ENCODE assay signal across 30 mouse cellular contexts in the genomic region with DNA sequence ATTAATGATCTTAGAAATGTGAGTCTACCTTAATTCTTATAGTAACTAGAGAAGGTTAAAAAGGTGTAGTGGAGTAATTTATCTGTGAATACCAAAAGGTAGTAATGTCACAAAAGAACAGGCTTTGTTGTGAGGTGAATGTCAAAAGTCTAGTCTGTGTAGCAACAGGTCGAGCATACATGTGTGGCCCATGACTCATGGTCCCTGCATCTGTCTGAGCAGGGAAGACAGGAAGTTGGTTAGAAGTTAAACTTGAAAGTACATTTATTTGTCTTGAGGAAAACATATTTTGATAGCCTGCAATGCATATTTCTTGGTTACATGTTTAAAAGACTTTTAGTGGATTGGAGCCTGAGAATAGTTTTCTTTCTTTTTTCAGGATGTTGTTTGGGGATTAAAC. TPM values are rescaled to one million over a fixed set of nuclear protein-coding genes. Genes with fewer than 3 reads are reported as not detected.
A peak's percentile ranks its signal among the peaks of the same experiment; 100 is the strongest.
DNase-seq lines count a peak whose midpoint lies in the region; ATAC-seq and TF ChIP-seq lines count a peak whose summit lies in the region.
"Had no signal": no experiment of that assay in that cellular context is flagged by ENCODE, and none has a peak within 500 bp of the region (broad histone marks: within the 10 kb centered on the region; RNA-seq: fewer than 3 reads in every experiment).

No protein-coding gene starts in this region.

- H3K9me3 ChIP-seq in stomach, embryonic 16.5 days (replicated peaks; ENCODE audit: control insufficient read depth, low read length): no peaks in the 10 kb centered on the region
- H3K9me3 ChIP-seq in stomach, postnatal 0 days (ENCODE audit: control insufficient read depth, low read length): no peaks in the 10 kb centered on the region
- H3K9me3 ChIP-seq: heart, embryonic 10.5 days; heart, embryonic 15.5 days; hindbrain, embryonic 13.5 days; limb, embryonic 13.5 days; midbrain, embryonic 15.5 days; neural tube, embryonic 15.5 days had no signal

- no peak overlapping the region for H3K4me2 ChIP-seq in stomach, embryonic 16.5 days (ENCODE audit: low read depth, low read length)
- H3K4me2 ChIP-seq in stomach, postnatal 0 days (replicated peaks; ENCODE audit: low read depth): no peak overlapping the region
- H3K4me2 ChIP-seq: heart, embryonic 15.5 days; hindbrain, embryonic 13.5 days; limb, embryonic 13.5 days; midbrain, embryonic 15.5 days; neural tube, embryonic 15.5 days had no signal

- intact Hi-C loops in heart, postnatal 36 days (cut with DNase I): no loop called here

- no peaks in the 10 kb centered on the region for H3K4me1 ChIP-seq in stomach, embryonic 16.5 days (ENCODE audit: control insufficient read depth, insufficient read depth, low read length)
- H3K4me1 ChIP-seq in stomach, postnatal 0 days (replicated peaks; ENCODE audit: control insufficient read depth, insufficient read depth): no peaks in the 10 kb centered on the region
- H3K4me1 ChIP-seq in embryonic fibroblast, embryonic 13.5 days (ENCODE audit: control insufficient read depth, insufficient read depth, low read length): peaks cover 17% of the 10 kb centered on the region
- H3K4me1 ChIP-seq: heart, embryonic 10.5 days; heart, embryonic 15.5 days; hindbrain, embryonic 13.5 days; limb, embryonic 13.5 days; midbrain, embryonic 15.5 days; neural tube, embryonic 15.5 days had no signal

- H3K9ac ChIP-seq in stomach, embryonic 16.5 days (ENCODE audit: low read length): no peak overlapping the region
- no peak overlapping the region for H3K9ac ChIP-seq in stomach, postnatal 0 days (ENCODE audit: low read length)
- H3K9ac ChIP-seq: heart, embryonic 15.5 days; hindbrain, embryonic 13.5 days; limb, embryonic 13.5 days; midbrain, embryonic 15.5 days; neural tube, embryonic 15.5 days had no signal

- WGBS in stomach, embryonic 16.5 days: 78% methylated on average over 1 of the region's 1 CpGs
- WGBS in stomach, postnatal 0 days: 74% methylated on average over 1 of the region's 1 CpGs

- ATAC-seq in stomach, embryonic 16.5 days (ENCODE audit: insufficient read depth, low FRiP score): no peak
- ATAC-seq in stomach, postnatal 0 days (ENCODE audit: low FRiP score, low TSS enrichment): no peak
- ATAC-seq: forebrain, embryonic 14.5 days; midbrain, embryonic 15.5 days had no signal

- no peak overlapping the region for H3K4me3 ChIP-seq in stomach, embryonic 16.5 days (replicated peaks; ENCODE audit: low read length)
- no peak overlapping the region for H3K4me3 ChIP-seq in stomach, postnatal 0 days (ENCODE audit: low read depth, low read length)
- no peak overlapping the region for H3K4me3 ChIP-seq in embryonic fibroblast, embryonic 13.5 days (ENCODE audit: insufficient read depth, low read length)
- H3K4me3 ChIP-seq: heart, embryonic 10.5 days; heart, embryonic 15.5 days; hindbrain, embryonic 13.5 days; left cerebral cortex, adult 2 months; limb, embryonic 13.5 days; midbrain, embryonic 15.5 days; neural tube, embryonic 15.5 days had no signal

- no peak for TF ChIP-seq POLR2A in embryonic fibroblast, embryonic 13.5 days (IDR thresholded peaks at IDR 0.05; ENCODE audit: low read depth, low read length)

- no peak for TF ChIP-seq EP300 in stomach, postnatal 0 days (optimal IDR thresholded peaks at IDR 0.05)

- no peaks in the 10 kb centered on the region for H3K27me3 ChIP-seq in stomach, embryonic 16.5 days (ENCODE audit: control insufficient read depth, insufficient read depth, low read length)
- H3K27me3 ChIP-seq in stomach, postnatal 0 days (ENCODE audit: control insufficient read depth, insufficient read depth, low read length): no peaks in the 10 kb centered on the region
- H3K27me3 ChIP-seq: heart, embryonic 15.5 days; hindbrain, embryonic 13.5 days; limb, embryonic 13.5 days; midbrain, embryonic 15.5 days; neural tube, embryonic 15.5 days had no signal

- H3K36me3 ChIP-seq in stomach, embryonic 16.5 days (ENCODE audit: control insufficient read depth, insufficient read depth, low read length): peaks cover 9% of the 10 kb centered on the region; the same call in 1 of the 2 replicates
- H3K36me3 ChIP-seq in stomach, postnatal 0 days (ENCODE audit: control insufficient read depth, insufficient read depth, low read length): peaks cover 9% of the 10 kb centered on the region

- no peak for DNase-seq in stomach, postnatal 0 days (ENCODE audit: low spot score)
- peak; percentile 21 for DNase-seq in CD4-positive helper T cell, adult 2 months (ENCODE audit: low read depth, low spot score)
- DNase-seq in heart, postnatal 36 days: no peak
- no peak for DNase-seq in kidney, postnatal 25 days
- DNase-seq in ovary, postnatal 36 days (ENCODE audit: low spot score): no peak
- DNase-seq: adrenal gland, adult 8-10 months; cerebellum, adult 2 months; cerebellum, postnatal 25 days; gastrocnemius, postnatal 14 days; heart, postnatal 4 days; kidney, adult 11 months; kidney, postnatal 14 days; lung, adult 2 months; lung, postnatal 10 days; right cerebral cortex, postnatal 25 days; spleen, adult 18-20 months; thymus, adult 2 months; thymus, postnatal 36 days had no signal

- H3K27ac ChIP-seq in stomach, embryonic 16.5 days (ENCODE audit: low read length): peak overlapping the region; percentile 64; the same call in 1 of the 2 replicates
- no peak overlapping the region for H3K27ac ChIP-seq in stomach, postnatal 0 days (replicated peaks)
- H3K27ac ChIP-seq in embryonic fibroblast, embryonic 13.5 days (ENCODE audit: insufficient read depth, low read length): peak overlapping the region; percentile 70; the same call in 1 of the 2 replicates
- H3K27ac ChIP-seq: heart, embryonic 10.5 days; heart, embryonic 15.5 days; hindbrain, embryonic 13.5 days; left cerebral cortex, adult 2 months; limb, embryonic 13.5 days; macrophage; midbrain, embryonic 15.5 days; neural tube, embryonic 15.5 days had no signal

- no peak for TF ChIP-seq CTCF in stomach, postnatal 0 days (IDR thresholded peaks at IDR 0.05; ENCODE audit: low read depth)
- TF ChIP-seq CTCF in embryonic fibroblast, embryonic 13.5 days (IDR thresholded peaks at IDR 0.05; ENCODE audit: borderline replicate concordance, insufficient read depth, low read length): no peak

RNA-seq across cellular contexts. Expression of gene Scly, which starts 19.0 kb away (rescaled TPM):
- polyA plus RNA-seq in stomach, embryonic 16.5 days (2015; fragmentation: Nextera tagmentation; extraction: Ambion mirVana): 18.1 and 18.2 TPM in 2 replicates
- polyA plus RNA-seq in stomach, postnatal 0 days (2015; fragmentation: Nextera tagmentation; extraction: Ambion mirVana): 8.2 and 8.9 TPM in 2 replicates
- 6.4 and 8.7 TPM in 2 replicates for polyA plus RNA-seq in embryonic fibroblast, embryonic 13.5 days (2011; ENCODE audit: insufficient read length, low read depth, missing spikeins)
- 10 to 100 TPM; 13.9 to 15.1 TPM for total RNA-seq in heart, postnatal 36 days (2021)

RNA-seq across cellular contexts. Expression of gene Ube2f, which starts 29.0 kb away (rescaled TPM):
- polyA plus RNA-seq in stomach, embryonic 16.5 days (2015; fragmentation: Nextera tagmentation; extraction: Ambion mirVana): 66.6 and 69.3 TPM in 2 replicates
- polyA plus RNA-seq in stomach, postnatal 0 days (2015; fragmentation: Nextera tagmentation; extraction: Ambion mirVana): 56.9 and 61.7 TPM in 2 replicates
- polyA plus RNA-seq in embryonic fibroblast, embryonic 13.5 days (2011; ENCODE audit: insufficient read length, low read depth, missing spikeins): 59.0 and 71.7 TPM in 2 replicates
- 10 to 100 TPM; 45.1 to 50.0 TPM for total RNA-seq in heart, postnatal 36 days (2021)

RNA-seq across cellular contexts. Expression of gene Espnl, which starts 42.7 kb away (rescaled TPM):
- polyA plus RNA-seq in stomach, embryonic 16.5 days (2015; fragmentation: Nextera tagmentation; extraction: Ambion mirVana): 0.03 TPM in 1 of 2 replicates, not detected in the other
- polyA plus RNA-seq in stomach, postnatal 0 days (2015; fragmentation: Nextera tagmentation; extraction: Ambion mirVana): 0.02 TPM in 1 of 2 replicates, not detected in the other
- not detected in 2 replicates for polyA plus RNA-seq in embryonic fibroblast, embryonic 13.5 days (2011; ENCODE audit: insufficient read length, low read depth, missing spikeins)
- total RNA-seq in heart, postnatal 36 days (2021): under 1 TPM in 1 of 2 experiments, not detected in 1; 0.05 TPM
- polyA plus RNA-seq: kidney, embryonic 14.5 days; macrophage had no signal
